In the genomic region with DNA sequence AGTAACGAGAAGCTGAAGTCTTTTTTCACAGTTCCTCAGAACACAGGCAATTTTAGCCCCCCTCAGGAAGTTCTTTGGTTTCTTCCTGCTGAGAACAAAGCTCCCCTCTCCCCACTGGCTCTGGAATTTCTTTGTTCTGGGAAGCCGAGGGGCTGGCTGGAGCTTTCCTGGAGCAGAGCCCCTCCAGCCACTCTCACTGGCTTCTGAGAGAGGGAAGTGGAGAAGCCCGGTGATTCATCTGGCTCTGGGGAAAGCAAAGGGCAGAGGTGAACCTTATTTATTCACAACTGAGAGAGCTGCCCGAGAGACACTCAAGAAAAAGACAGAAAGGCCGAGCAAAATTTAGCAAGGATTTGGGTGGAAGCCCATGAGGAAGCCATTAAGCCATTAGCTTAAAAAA, we compare ENCODE assay signal across 8 mouse cellular contexts.
DNase-seq lines count a peak whose midpoint lies in the region; ATAC-seq and TF ChIP-seq lines count a peak whose summit lies in the region.

No protein-coding gene starts in this region.

- TF ChIP-seq POLR2A in myocyte (IDR thresholded peaks at IDR 0.05; ENCODE audit: insufficient read length, low read depth): no peak

- no peaks in the 10 kb centered on the region for H3K79me2 ChIP-seq in myocyte (ENCODE audit: control insufficient read depth, insufficient read depth)

- peak overlapping the region; percentile 91 for H3K27ac ChIP-seq in embryonic facial prominence, embryonic 14.5 days (replicated peaks; ENCODE audit: low read depth, low read length)
- peak overlapping the region; percentile 92 for H3K27ac ChIP-seq in limb, embryonic 10.5 days

- intact Hi-C loops in heart, postnatal 14 days (cut with DNase I): loop anchor here (5.0 to 10.0 kb wide), 4 partner anchors 62 to 310 kb away; a partner anchor contains a TSS
- intact Hi-C loops in left cerebral cortex, postnatal 36 days (cut with DNase I): loop anchor here (5.0 kb wide), 3 partner anchors 62 to 118 kb away; a partner anchor contains a TSS

- H3K27me3 ChIP-seq in embryonic facial prominence, embryonic 14.5 days (replicated peaks; ENCODE audit: control insufficient read depth, insufficient read depth, low read length): 0 out of 2 replicates have a peak, but pooled peaks cover 3% of the 10 kb centered on the region
- peaks cover 65% of the 10 kb centered on the region for H3K27me3 ChIP-seq in limb, embryonic 10.5 days (ENCODE audit: low read depth, poor library complexity, severe bottlenecking)
- H3K27me3 ChIP-seq in myocyte (ENCODE audit: control insufficient read depth, insufficient read depth, insufficient read length): no peaks in the 10 kb centered on the region

- DNase-seq in testis, postnatal 14 days (ENCODE audit: low spot score): peak; percentile 10
- no peak for DNase-seq in testis, postnatal 10 days (ENCODE audit: low spot score)
- peak; percentile 86 for DNase-seq in embryonic facial prominence, embryonic 14.5 days (ENCODE audit: low spot score)
- DNase-seq in heart, postnatal 14 days: peak; percentile 31 to 46
- peak; percentile 66 for DNase-seq in limb, embryonic 10.5 days (ENCODE audit: low spot score)
- no peak for DNase-seq in right cerebral cortex, postnatal 36 days (ENCODE audit: low spot score in 2 of 2)
- DNase-seq in left cerebral cortex, postnatal 36 days (ENCODE audit: low spot score in 2 of 2): no peak

- WGBS in embryonic facial prominence, embryonic 14.5 days: under 1% methylated on average over 5 of the region's 5 CpGs
- 1% methylated on average over 5 of the region's 5 CpGs for WGBS in limb, embryonic 10.5 days

- peak overlapping the region; percentile 5; the same call in 1 of the 2 replicates for H3K4me3 ChIP-seq in embryonic facial prominence, embryonic 14.5 days (ENCODE audit: low read depth, low read length)
- H3K4me3 ChIP-seq in limb, embryonic 10.5 days: 0 out of 2 replicates have a peak overlapping the region, but pooled peaks have one; percentile 30
- no peak overlapping the region for H3K4me3 ChIP-seq in myocyte

- H3ac ChIP-seq in myocyte (ENCODE audit: control insufficient read depth, insufficient read length): no peak overlapping the region

- peaks cover 15% of the 10 kb centered on the region; the same call in 1 of the 2 replicates for H3K4me1 ChIP-seq in embryonic facial prominence, embryonic 14.5 days (ENCODE audit: control insufficient read depth, insufficient read depth, low read length)
- H3K4me1 ChIP-seq in limb, embryonic 10.5 days: peaks cover 30% of the 10 kb centered on the region

- H3K4me2 ChIP-seq in embryonic facial prominence, embryonic 14.5 days (ENCODE audit: low read depth, low read length): peak overlapping the region; percentile 43
- H3K4me2 ChIP-seq in myocyte (ENCODE audit: low read depth): peak overlapping the region; percentile 27

- peak overlapping the region; percentile 45 for H3K9ac ChIP-seq in embryonic facial prominence, embryonic 14.5 days (ENCODE audit: low read depth, low read length)

- ATAC-seq in embryonic facial prominence, embryonic 14.5 days (ENCODE audit: low read depth): peak; percentile 62

- no peaks in the 10 kb centered on the region for H3K36me3 ChIP-seq in embryonic facial prominence, embryonic 14.5 days (ENCODE audit: control insufficient read depth, insufficient read depth, low read length)
- H3K36me3 ChIP-seq in limb, embryonic 10.5 days: no peaks in the 10 kb centered on the region
- no peaks in the 10 kb centered on the region for H3K36me3 ChIP-seq in myocyte (ENCODE audit: control insufficient read depth, insufficient read depth)

- no peaks in the 10 kb centered on the region for H3K9me3 ChIP-seq in embryonic facial prominence, embryonic 14.5 days (ENCODE audit: control insufficient read depth, low read length)
- H3K9me3 ChIP-seq in limb, embryonic 10.5 days (replicated peaks): no peaks in the 10 kb centered on the region

TF ChIP-seq in myocyte, 11 proteins besides CTCF, POLR2A, EP300 and RAD21:
- no peak for TF ChIP-seq TCF12 (IDR thresholded peaks at IDR 0.05; ENCODE audit: insufficient read depth, poor library complexity, severe bottlenecking)
- no peak for TF ChIP-seq MAX (IDR thresholded peaks at IDR 0.05; ENCODE audit: low read depth)
- no peak for TF ChIP-seq MYOG (IDR thresholded peaks at IDR 0.05; ENCODE audit: control insufficient read depth in 1 of 3, insufficient read depth in 1 of 3, insufficient read length in 2 of 3, low read depth in 2 of 3)
- no peak for TF ChIP-seq REST (IDR thresholded peaks at IDR 0.05; ENCODE audit: insufficient read depth, insufficient read length)
- no peak for TF ChIP-seq CEBPB (IDR thresholded peaks at IDR 0.05; ENCODE audit: insufficient read depth, poor library complexity, severe bottlenecking)
- TF ChIP-seq POLR2AphosphoS2 (IDR thresholded peaks at IDR 0.05; ENCODE audit: insufficient read length, low read depth): no peak
- no peak for TF ChIP-seq SRF (IDR thresholded peaks at IDR 0.05; ENCODE audit: control insufficient read depth, insufficient read length, low read depth)
- TF ChIP-seq TCF3 (IDR thresholded peaks at IDR 0.05; ENCODE audit: insufficient read length, low read depth): no peak
- TF ChIP-seq USF1 (IDR thresholded peaks at IDR 0.05; ENCODE audit: low read depth): no peak
- TF ChIP-seq E2F4 (IDR thresholded peaks at IDR 0.05; ENCODE audit: insufficient read depth): no peak
- TF ChIP-seq MYOD1 (IDR thresholded peaks at IDR 0.05; ENCODE audit: control insufficient read depth in 1 of 3, insufficient read length in 2 of 3, low read depth in 2 of 3): no peak

Comparison
In these comparisons a context has a peak if more than half of its experiments do, and no peak if none do; other contexts are left out.
1. DNase-seq: peak in testis, postnatal 14 days (single experiment), embryonic facial prominence, embryonic 14.5 days (single experiment), heart, postnatal 14 days (2 of 2) and limb, embryonic 10.5 days (single experiment); none in testis, postnatal 10 days (single experiment), right cerebral cortex, postnatal 36 days (0 of 2) and left cerebral cortex, postnatal 36 days (0 of 2).